Mouse (Mus musculus) midbrain, embryonic 16.5 days (tissue): ENCODE measurements around the gene Inip. TPM values are rescaled to one million over a fixed set of nuclear protein-coding genes. Genes with fewer than 3 reads are reported as not detected.

Source experiments
- ATAC-seq: fragments of 200-750 bp; cut with Nextera tagmentation; 2 replicates; pipeline ENCODE4 v1.8.0; 2017; ENCODE audit warnings: moderate TSS enrichment
- H3K27ac ChIP-seq: fragments of 300-500 bp; sonication (generic); 2 replicates; pipeline ENCODE4 v1.5.1; 2014; ENCODE audit warnings: mild to moderate bottlenecking, low read length, mixed read lengths
- H3K27me3 ChIP-seq: fragments of 300-500 bp; sonication (generic); 2 replicates; pipeline ENCODE4 v1.6.1; 2014; ENCODE audit warnings: low read depth, low read length, mixed read lengths; ENCODE audit not compliant: control insufficient read depth, insufficient read depth
- H3K36me3 ChIP-seq: fragments of 300-500 bp; sonication (generic); 2 replicates; pipeline ENCODE4 v1.6.1; 2014; ENCODE audit warnings: mild to moderate bottlenecking, low read length, moderate library complexity, mixed read lengths; ENCODE audit not compliant: control insufficient read depth, insufficient read depth
- H3K4me1 ChIP-seq: fragments of 300-500 bp; sonication (generic); 2 replicates; pipeline ENCODE4 v1.6.1; 2014; ENCODE audit warnings: mild to moderate bottlenecking, low read length, mixed read lengths; ENCODE audit not compliant: control insufficient read depth, insufficient read depth
- H3K4me2 ChIP-seq: fragments of 300-500 bp; sonication (generic); 2 replicates; pipeline ENCODE4 v1.6.1; 2014; ENCODE audit warnings: mild to moderate bottlenecking, low read length, mixed read lengths
- H3K4me3 ChIP-seq: fragments of 300-500 bp; sonication (generic); 2 replicates; pipeline ENCODE4 v1.5.1; 2014; ENCODE audit warnings: low read depth, mild to moderate bottlenecking, low read length, moderate library complexity, mixed read lengths
- H3K9ac ChIP-seq: fragments of 300-500 bp; sonication (generic); 2 replicates; pipeline ENCODE4 v1.6.1; 2014; ENCODE audit warnings: low read depth, low read length, mixed read lengths
- H3K9me3 ChIP-seq: fragments of 300-500 bp; sonication (generic); replicated peaks from 2 replicates; pipeline ENCODE4 v1.6.1; 2014; ENCODE audit warnings: mild to moderate bottlenecking, low read length, mixed read lengths; ENCODE audit not compliant: control insufficient read depth, poor library complexity, severe bottlenecking
- WGBS: fragments of 180-500 bp; shearing (Covaris S2); extraction: QIAGEN DNeasy Blood & Tissue Kit; methylation state at CpG from one replicate; pipeline ENCODE4 v1.1.7; 2014; 5-methylcytosine and 5-hydroxymethylcytosine counted together
- polyA plus RNA-seq: library from polyadenylated mRNA; unstranded; fragments of >200 nt; fragmentation: Nextera tagmentation; extraction: Ambion mirVana; gene quantifications from 2 replicates; pipeline ENCODE4 v1.2.1, GENCODE M21; 2015

Inip gene
- polyA plus RNA-seq, 1 experiment from 2014 or later: 54.3 TPM

GRCm38 (mm10) chr4:59753491-59754140, 47.8 kb downstream of the Inip start:
- Histone ChIP-seq H3K4me2 (no peak overlapping the region), H3K9me3 (no peaks in the 10 kb centered on the region), H3K27ac (no peak overlapping the region), H3K9ac (no peak overlapping the region), H3K27me3 (no peaks in the 10 kb centered on the region), H3K4me3 (no peak overlapping the region), H3K4me1 (no peaks in the 10 kb centered on the region; the same call in 1 of the 2 replicates), H3K36me3 (no peaks in the 10 kb centered on the region)
- 65% methylated on average over 13 of the region's 13 CpGs for WGBS
- no peak for ATAC-seq

DNA sequence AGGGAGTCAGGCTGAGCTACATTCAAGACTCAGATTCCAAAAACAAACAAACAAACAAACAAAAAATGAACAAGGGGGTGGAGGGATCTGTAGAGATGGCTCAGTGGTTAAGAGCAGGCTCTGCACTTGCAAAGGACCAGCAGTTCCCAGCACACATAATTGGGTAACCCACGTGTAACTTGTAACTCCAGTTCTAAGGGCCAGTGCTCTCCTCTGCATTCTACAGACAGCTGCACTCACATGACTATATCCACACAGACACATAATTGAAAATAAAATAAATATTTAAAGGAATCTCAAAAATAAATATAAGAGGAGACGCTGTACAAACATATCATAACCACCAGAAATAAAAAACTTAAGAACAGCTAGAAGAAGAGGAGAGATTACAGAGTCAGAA, 61.5 kb downstream of the Inip start:
- Histone ChIP-seq H3K9me3 (no peaks in the 10 kb centered on the region), H3K4me2 (no peak overlapping the region), H3K4me3 (no peak overlapping the region), H3K9ac (no peak overlapping the region), H3K27ac (no peak overlapping the region), H3K36me3 (no peaks in the 10 kb centered on the region; the same call in 1 of the 2 replicates), H3K4me1 (no peaks in the 10 kb centered on the region), H3K27me3 (no peaks in the 10 kb centered on the region)
- no peak for ATAC-seq
- 89% methylated on average over 2 of the region's 2 CpGs for WGBS

- Histone ChIP-seq H3K27me3 (no peaks in the 10 kb centered on the region), H3K4me1 (no peaks in the 10 kb centered on the region), H3K9ac (no peak overlapping the region), H3K27ac (no peak overlapping the region), H3K9me3 (no peaks in the 10 kb centered on the region), H3K36me3 (no peaks in the 10 kb centered on the region; the same call in 1 of the 2 replicates), H3K4me2 (no peak overlapping the region), H3K4me3 (no peak overlapping the region)
- 98% methylated on average over 4 of the region's 4 CpGs for WGBS
- no peak for ATAC-seq
These were observed 62.1 kb downstream of the Inip start for GRCm38 (mm10) chr4:59739321-59739720.

DNA sequence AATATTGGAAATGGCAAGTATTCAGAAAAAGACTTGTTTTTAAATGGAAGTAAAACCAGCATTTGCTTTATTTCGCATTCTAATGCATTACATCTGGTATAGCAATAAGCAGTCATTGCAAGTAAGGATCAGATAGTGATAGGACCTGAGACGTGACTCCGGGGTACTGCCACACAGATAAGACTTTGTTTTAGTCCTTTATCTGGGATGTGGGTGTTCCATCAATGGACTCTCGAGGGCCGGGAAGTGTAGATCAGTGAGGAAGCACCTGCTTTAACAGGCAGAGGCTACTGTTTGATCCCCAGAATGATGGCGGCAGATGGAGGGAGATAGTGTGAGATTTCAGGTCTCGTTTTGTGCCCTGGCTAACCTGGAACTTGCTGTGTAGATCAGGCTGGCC, 69.8 kb downstream of the Inip start:
- Histone ChIP-seq H3K27ac (no peak overlapping the region), H3K9me3 (no peaks in the 10 kb centered on the region), H3K9ac (no peak overlapping the region), H3K4me2 (no peak overlapping the region), H3K27me3 (no peaks in the 10 kb centered on the region), H3K36me3 (no peaks in the 10 kb centered on the region), H3K4me3 (no peak overlapping the region), H3K4me1 (peaks cover 4% of the 10 kb centered on the region)
- WGBS: 94% methylated on average over 7 of the region's 7 CpGs
- ATAC-seq: no peak

DNA sequence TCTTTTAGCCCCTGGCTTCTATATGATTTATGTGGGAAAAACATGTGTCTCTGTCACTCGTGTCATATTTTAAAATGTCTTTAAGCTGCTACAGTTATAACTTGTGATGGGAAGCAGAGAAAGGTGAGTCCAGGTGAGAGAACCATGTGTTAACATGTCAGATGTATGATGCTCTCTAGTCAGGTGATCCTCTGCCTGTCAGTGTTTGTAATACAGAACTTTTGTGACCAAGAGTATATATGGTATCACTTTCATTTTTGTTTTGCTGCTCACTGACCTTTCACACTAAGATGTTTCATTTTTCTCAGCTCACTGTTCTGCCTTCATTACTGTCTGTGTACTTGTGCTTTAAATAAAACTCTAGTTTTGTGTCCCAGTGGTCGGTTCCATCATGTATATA, 72.5 kb downstream of the Inip start:
- H3K9ac ChIP-seq: no peak overlapping the region
- no peaks in the 10 kb centered on the region for H3K9me3 ChIP-seq
- WGBS: 91% methylated on average over 2 of the region's 2 CpGs
- no peak overlapping the region for H3K4me2 ChIP-seq
- peaks cover 4% of the 10 kb centered on the region for H3K4me1 ChIP-seq
- H3K27ac ChIP-seq: no peak overlapping the region
- ATAC-seq: no peak
- H3K4me3 ChIP-seq: no peak overlapping the region
- no peaks in the 10 kb centered on the region for H3K36me3 ChIP-seq
- no peaks in the 10 kb centered on the region for H3K27me3 ChIP-seq

DNA sequence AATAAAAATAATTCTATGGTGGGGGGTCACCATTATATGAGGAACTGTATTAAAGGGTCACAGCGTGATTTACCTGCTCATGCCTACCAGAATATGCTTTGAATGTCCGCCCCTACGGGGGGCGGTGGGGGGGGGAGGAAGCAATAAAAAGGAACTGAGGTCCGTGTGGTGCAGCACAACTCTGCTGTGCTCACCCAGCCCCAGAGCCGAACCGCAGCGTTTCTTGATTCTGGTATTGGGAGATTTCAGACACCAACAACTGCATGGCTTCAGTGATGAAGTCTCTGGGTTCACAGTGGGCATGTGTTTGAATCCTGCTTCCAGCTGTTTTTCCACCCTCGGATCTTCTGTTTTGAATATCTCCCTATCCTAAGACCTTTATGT, 73.5 kb downstream of the Inip start:
- no peak for ATAC-seq

GRCm38 (mm10) chr4:59727187-59727877, 74.1 kb downstream of the Inip start:
- no peak for ATAC-seq
- 34% methylated on average over 5 of the region's 5 CpGs for WGBS
- Histone ChIP-seq H3K36me3 (no peaks in the 10 kb centered on the region), H3K9ac (no peak overlapping the region), H3K27ac (no peak overlapping the region), H3K4me3 (no peak overlapping the region), H3K9me3 (no peaks in the 10 kb centered on the region), H3K4me2 (no peak overlapping the region), H3K27me3 (no peaks in the 10 kb centered on the region), H3K4me1 (peaks cover 4% of the 10 kb centered on the region)

More for the DNA sequence above, 73.5 kb downstream of the Inip start:
- Histone ChIP-seq H3K9ac (no peak overlapping the region), H3K9me3 (no peaks in the 10 kb centered on the region), H3K4me3 (no peak overlapping the region), H3K36me3 (no peaks in the 10 kb centered on the region), H3K27me3 (no peaks in the 10 kb centered on the region), H3K27ac (no peak overlapping the region), H3K4me2 (no peak overlapping the region), H3K4me1 (peaks cover 4% of the 10 kb centered on the region)
- 67% methylated on average over 9 of the region's 9 CpGs for WGBS

- H3K9ac ChIP-seq: no peak overlapping the region
- H3K4me1 ChIP-seq: peaks cover 4% of the 10 kb centered on the region
- no peak for ATAC-seq
- H3K9me3 ChIP-seq: no peaks in the 10 kb centered on the region
- H3K27me3 ChIP-seq: no peaks in the 10 kb centered on the region
- H3K4me3 ChIP-seq: no peak overlapping the region
- WGBS: 90% methylated on average over 12 of the region's 12 CpGs
- H3K4me2 ChIP-seq: no peak overlapping the region
- no peak overlapping the region for H3K27ac ChIP-seq
- H3K36me3 ChIP-seq: no peaks in the 10 kb centered on the region
These were observed 74.9 kb downstream of the Inip start for GRCm38 (mm10) chr4:59726501-59726900.

- Histone ChIP-seq H3K4me3 (no peak overlapping the region), H3K9ac (no peak overlapping the region), H3K4me1 (peaks cover 4% of the 10 kb centered on the region), H3K9me3 (no peaks in the 10 kb centered on the region), H3K4me2 (no peak overlapping the region), H3K27me3 (no peaks in the 10 kb centered on the region), H3K36me3 (no peaks in the 10 kb centered on the region), H3K27ac (no peak overlapping the region)
- ATAC-seq: no peak
- WGBS: 82% methylated on average over 4 of the region's 4 CpGs
These were observed 75.8 kb downstream of the Inip start for GRCm38 (mm10) chr4:59725579-59725978.
